Mouse (Mus musculus) embryonic fibroblast, embryonic 13.5 days (primary cell): ENCODE results near the gene Arhgap24.

Experiments
- CTCF ChIP-seq: IDR thresholded peaks from 2 replicates; pipeline ENCODE4 v1.5.1; 2011; ENCODE audit warnings: mild to moderate bottlenecking, control low read depth, low read length, moderate library complexity, borderline replicate concordance; ENCODE audit not compliant: insufficient read depth
- POLR2A ChIP-seq: IDR thresholded peaks from 2 replicates; pipeline ENCODE4 v1.6.1; 2011; ENCODE audit warnings: low read depth, mild to moderate bottlenecking, control low read depth, low read length, moderate library complexity

DNA sequence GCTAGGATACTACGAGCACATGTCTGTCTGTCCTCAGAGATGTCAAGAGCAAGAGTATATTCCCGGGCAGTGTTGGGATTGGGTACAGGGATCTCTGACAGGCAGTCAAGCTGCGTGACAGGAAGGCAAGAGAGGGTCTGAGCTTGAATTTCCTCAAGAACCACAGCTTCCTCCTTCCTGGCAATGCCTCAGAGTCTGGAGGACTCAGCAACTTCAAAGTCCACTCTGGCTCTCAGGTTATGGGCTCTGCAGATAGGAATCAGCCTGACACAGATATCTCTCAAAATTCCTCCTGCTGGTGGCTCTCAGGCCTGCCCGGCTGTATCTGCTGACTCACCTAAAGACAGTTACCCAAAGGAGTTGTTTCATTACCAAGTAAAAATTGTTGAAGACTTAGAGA lies 162.6 kb downstream of the Arhgap24 start:
- no peak for TF ChIP-seq POLR2A
- TF ChIP-seq CTCF, result no peak
